Mouse (Mus musculus) liver, embryonic 13.5 days (tissue): ENCODE data around the gene Suclg1. TPM values are rescaled to one million over a fixed set of nuclear protein-coding genes. Genes with fewer than 3 reads are reported as not detected.

ENCODE experiments used
- ATAC-seq: fragments of 200-750 bp; cut with Nextera tagmentation; 2 replicates; pipeline ENCODE4 v1.8.0; 2017; ENCODE audit warnings: low read depth, mild to moderate bottlenecking, moderate number of reproducible peaks, moderate library complexity
- DNase-seq: peaks from one replicate; pipeline ENCODE4 v3.0.0; 2022
- H3K27ac ChIP-seq: fragments of 300-500 bp; sonication (generic); 2 replicates; pipeline ENCODE4 v1.5.1; 2015; ENCODE audit warnings: moderate library complexity, mild to moderate bottlenecking, inconsistent platforms
- H3K27me3 ChIP-seq: fragments of 300-500 bp; sonication (generic); 2 replicates; pipeline ENCODE4 v1.6.1; 2015; ENCODE audit warnings: mild to moderate bottlenecking, inconsistent platforms
- H3K36me3 ChIP-seq: fragments of 300-500 bp; sonication (generic); 2 replicates; pipeline ENCODE4 v1.6.1; 2015; ENCODE audit warnings: mild to moderate bottlenecking, inconsistent platforms
- H3K4me1 ChIP-seq: fragments of 300-500 bp; sonication (generic); replicated peaks from 2 replicates; pipeline ENCODE4 v1.6.1; 2015; ENCODE audit warnings: inconsistent platforms
- H3K4me2 ChIP-seq: fragments of 300-500 bp; sonication (generic); 2 replicates; pipeline ENCODE4 v1.6.1; 2015; ENCODE audit warnings: inconsistent platforms, mild to moderate bottlenecking, moderate library complexity
- H3K4me3 ChIP-seq: fragments of 300-500 bp; sonication (generic); replicated peaks from 2 replicates; pipeline ENCODE4 v1.5.1; 2015; ENCODE audit warnings: mild to moderate bottlenecking, inconsistent platforms
- H3K9ac ChIP-seq: fragments of 300-500 bp; sonication (generic); 2 replicates; pipeline ENCODE4 v1.6.1; 2015; ENCODE audit warnings: mild to moderate bottlenecking, inconsistent platforms
- H3K9me3 ChIP-seq: fragments of 300-500 bp; sonication (generic); replicated peaks from 2 replicates; pipeline ENCODE4 v1.6.1; 2016; ENCODE audit warnings: inconsistent platforms
- whole genome bisulfite sequencing: fragments of 180-500 bp; shearing (Covaris S2); methylation state at CpG from one replicate; pipeline ENCODE4 v1.1.7; 2015; ENCODE audit not compliant: insufficient replicate concordance; 5-methylcytosine and 5-hydroxymethylcytosine counted together
- polyA plus RNA-seq: library from polyadenylated mRNA; unstranded; fragments of >200 nt; fragmentation: Nextera tagmentation; extraction: Ambion mirVana; gene quantifications from 2 replicates; pipeline ENCODE4 v1.2.1, GENCODE M21; 2015

Gene Suclg1
- polyA plus RNA-seq, 1 experiment from 2014 or later: 131 TPM

DNA sequence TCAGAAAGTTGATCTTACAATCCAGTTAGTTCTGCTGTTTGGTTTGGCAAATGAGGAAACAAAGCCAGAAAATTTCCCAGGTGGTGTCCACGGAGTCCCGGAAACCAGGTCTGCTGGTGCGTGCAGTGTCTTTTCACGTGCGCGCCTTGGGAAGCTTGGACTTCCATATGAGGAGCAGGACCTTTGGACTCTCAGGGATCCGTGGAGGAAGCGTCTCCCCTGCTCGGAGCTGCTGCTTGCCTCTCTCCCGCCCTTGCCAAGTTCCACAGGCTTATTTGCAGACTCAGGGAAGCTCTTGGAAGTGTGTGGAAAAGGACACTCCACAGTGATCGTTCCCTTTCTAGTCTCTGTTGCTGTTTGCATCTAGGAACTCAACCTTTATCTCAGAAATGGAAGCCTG is 3.2 kb downstream of the Suclg1 start:
- Histone ChIP-seq H3K4me3 (no peak overlapping the region), H3K27me3 (no peaks in the 10 kb centered on the region), H3K27ac (no peak overlapping the region), H3K9me3 (no peaks in the 10 kb centered on the region), H3K4me1 (peaks cover 47% of the 10 kb centered on the region), H3K9ac (no peak overlapping the region), H3K4me2 (no peak overlapping the region), H3K36me3 (peaks cover 8% of the 10 kb centered on the region)
- WGBS: 86% methylated on average over 11 of the region's 11 CpGs
- ATAC-seq: no peak
- no peak for DNase-seq

DNA sequence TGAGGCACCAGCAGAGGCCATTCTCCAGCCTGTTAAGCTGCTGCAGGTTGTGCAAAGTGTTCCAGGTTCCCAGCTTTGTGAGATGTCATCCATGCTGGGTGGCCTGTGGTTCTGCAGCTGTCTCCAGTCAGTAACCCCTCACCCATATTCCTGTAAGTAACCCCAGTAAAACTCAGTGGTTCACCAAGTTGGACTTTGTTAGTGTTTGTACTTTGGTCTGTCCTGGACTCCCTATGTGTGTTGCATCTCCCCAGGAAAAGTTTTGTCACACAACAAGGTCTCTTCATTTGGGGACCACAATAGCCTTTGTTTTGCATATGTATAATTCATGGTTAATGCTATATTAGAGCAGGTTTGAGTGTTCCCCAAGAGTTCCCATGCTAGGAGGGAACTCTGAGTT is 4.2 kb downstream of the Suclg1 start:
- Histone ChIP-seq H3K9ac (no peak overlapping the region), H3K9me3 (no peaks in the 10 kb centered on the region), H3K4me1 (peaks cover 47% of the 10 kb centered on the region), H3K4me3 (no peak overlapping the region), H3K4me2 (no peak overlapping the region), H3K36me3 (peaks cover 13% of the 10 kb centered on the region), H3K27me3 (no peaks in the 10 kb centered on the region), H3K27ac (no peak overlapping the region)
- ATAC-seq (no peak), DNase-seq (no peak)

DNA sequence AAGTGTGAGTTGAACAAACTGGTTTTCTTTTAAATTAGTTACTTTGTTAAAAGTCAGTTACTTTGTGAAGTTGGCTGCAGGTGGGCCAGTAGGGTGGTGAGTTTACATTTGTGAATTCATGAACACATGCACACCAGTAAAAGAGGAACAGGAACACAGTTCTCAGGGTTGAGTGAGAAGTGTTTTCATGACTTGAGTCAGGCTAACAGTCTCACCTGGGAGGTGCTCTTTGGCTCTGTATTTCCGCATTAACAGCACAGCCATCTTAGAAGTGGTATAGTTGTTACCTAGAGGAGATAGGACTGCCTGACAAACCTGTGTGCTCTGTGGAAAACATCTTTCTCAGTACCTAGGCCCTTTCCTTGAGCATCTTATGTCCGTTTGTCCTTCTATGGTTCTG is 4.8 kb downstream of the Suclg1 start:
- 56% methylated on average over 2 of the region's 2 CpGs for WGBS
- H3K9me3 ChIP-seq: no peaks in the 10 kb centered on the region
- ATAC-seq: no peak
- no peak overlapping the region for H3K4me2 ChIP-seq
- H3K4me3 ChIP-seq: no peak overlapping the region
- 0 out of 2 replicates have a peak overlapping the region, but pooled peaks have one; percentile 9 for H3K27ac ChIP-seq
- peaks cover 18% of the 10 kb centered on the region for H3K36me3 ChIP-seq
- H3K27me3 ChIP-seq: no peaks in the 10 kb centered on the region
- DNase-seq: no peak
- H3K9ac ChIP-seq: no peak overlapping the region
- H3K4me1 ChIP-seq: peaks cover 44% of the 10 kb centered on the region

- H3K4me1 ChIP-seq: peaks cover 44% of the 10 kb centered on the region
- H3K27ac ChIP-seq: 0 out of 2 replicates have a peak overlapping the region, but pooled peaks have one; percentile 9
- H3K36me3 ChIP-seq: peaks cover 22% of the 10 kb centered on the region
- H3K9ac ChIP-seq: no peak overlapping the region
- DNase-seq (no peak), ATAC-seq (no peak)
- no peak overlapping the region for H3K4me2 ChIP-seq
- 61% methylated on average over 4 of the region's 4 CpGs for WGBS
- no peak overlapping the region for H3K4me3 ChIP-seq
- no peaks in the 10 kb centered on the region for H3K9me3 ChIP-seq
- H3K27me3 ChIP-seq: no peaks in the 10 kb centered on the region
Measured at GRCm38 (mm10) chr6:73253584-73253983, 5.4 kb downstream of the Suclg1 start.

GRCm38 (mm10) chr6:73254307-73255228 is 6.4 kb downstream of the Suclg1 start:
- H3K4me2 ChIP-seq: no peak overlapping the region
- H3K9me3 ChIP-seq: no peaks in the 10 kb centered on the region
- 60% methylated on average over 9 of the region's 9 CpGs for WGBS
- no peak overlapping the region for H3K9ac ChIP-seq
- peaks cover 38% of the 10 kb centered on the region for H3K4me1 ChIP-seq
- no peak for DNase-seq
- no peak overlapping the region for H3K27ac ChIP-seq
- no peaks in the 10 kb centered on the region for H3K27me3 ChIP-seq
- peaks cover 28% of the 10 kb centered on the region for H3K36me3 ChIP-seq
- peak; percentile 47 for ATAC-seq
- H3K4me3 ChIP-seq: no peak overlapping the region

- Histone ChIP-seq H3K4me3 (no peak overlapping the region), H3K4me1 (peaks cover 29% of the 10 kb centered on the region), H3K9me3 (no peaks in the 10 kb centered on the region), H3K9ac (no peak overlapping the region), H3K4me2 (no peak overlapping the region), H3K36me3 (peaks cover 43% of the 10 kb centered on the region), H3K27ac (no peak overlapping the region), H3K27me3 (no peaks in the 10 kb centered on the region)
- DNase-seq (no peak), ATAC-seq (no peak)
- 82% methylated on average over 7 of the region's 7 CpGs for WGBS
Measured at GRCm38 (mm10) chr6:73257068-73257467, 8.9 kb downstream of the Suclg1 start.

DNA sequence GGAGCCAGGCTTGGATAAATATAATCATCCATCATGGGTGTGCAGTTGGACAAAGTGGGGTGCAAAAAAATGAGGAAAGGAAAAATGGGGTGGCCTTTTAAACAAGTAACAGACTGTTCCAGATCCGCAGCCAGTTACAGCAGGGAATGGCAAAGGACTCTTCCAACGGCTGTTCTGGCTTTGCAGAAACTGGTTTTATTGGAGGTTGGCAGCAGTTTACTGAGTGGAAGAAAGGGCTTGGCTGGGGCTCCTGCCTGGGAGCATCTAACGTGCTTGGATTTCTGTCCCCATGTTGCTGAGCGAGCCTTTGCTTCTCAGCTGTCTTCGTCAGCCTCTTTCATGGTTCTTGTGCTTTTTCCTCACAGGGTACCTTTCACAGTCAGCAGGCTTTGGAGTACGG is 11.9 kb downstream of the Suclg1 start:
- ATAC-seq (no peak), DNase-seq (no peak)
- Histone ChIP-seq H3K4me3 (no peak overlapping the region), H3K9ac (no peak overlapping the region), H3K27me3 (no peaks in the 10 kb centered on the region), H3K36me3 (peaks cover 66% of the 10 kb centered on the region), H3K4me1 (no peaks in the 10 kb centered on the region), H3K27ac (no peak overlapping the region), H3K4me2 (no peak overlapping the region), H3K9me3 (no peaks in the 10 kb centered on the region)
- WGBS: 79% methylated on average over 6 of the region's 6 CpGs

DNA sequence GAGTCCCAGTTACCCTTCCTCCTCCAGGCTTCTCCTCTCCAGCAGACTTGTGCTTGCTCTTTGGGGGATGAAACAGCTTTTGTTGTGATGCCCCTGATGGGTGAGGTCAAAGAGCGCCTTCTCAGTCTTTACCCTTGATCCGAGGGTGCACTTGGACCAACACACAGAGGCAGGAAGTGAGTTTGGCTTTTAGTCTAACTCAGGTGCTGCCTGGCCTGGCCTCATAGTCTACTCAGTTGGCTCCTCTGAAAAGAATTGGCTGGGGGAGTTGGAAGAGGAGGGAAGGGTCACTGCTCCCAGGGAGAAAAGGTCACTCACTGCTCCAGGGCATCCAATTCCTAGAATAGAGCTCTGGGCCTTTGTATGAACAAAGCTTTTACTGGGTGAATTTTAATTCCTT is 16.6 kb downstream of the Suclg1 start:
- H3K4me3 ChIP-seq: no peak overlapping the region
- peaks cover 75% of the 10 kb centered on the region for H3K36me3 ChIP-seq
- no peak for DNase-seq
- H3K27me3 ChIP-seq: no peaks in the 10 kb centered on the region
- H3K27ac ChIP-seq: no peak overlapping the region
- no peak overlapping the region for H3K9ac ChIP-seq
- H3K9me3 ChIP-seq: no peaks in the 10 kb centered on the region
- WGBS: 80% methylated on average over 2 of the region's 2 CpGs
- no peak for ATAC-seq
- no peak overlapping the region for H3K4me2 ChIP-seq
- H3K4me1 ChIP-seq: no peaks in the 10 kb centered on the region

GRCm38 (mm10) chr6:73267738-73268311 is 19.6 kb downstream of the Suclg1 start:
- Histone ChIP-seq H3K36me3 (peaks cover 81% of the 10 kb centered on the region), H3K4me3 (no peak overlapping the region), H3K9me3 (no peaks in the 10 kb centered on the region), H3K27me3 (no peaks in the 10 kb centered on the region), H3K4me2 (no peak overlapping the region), H3K9ac (no peak overlapping the region), H3K4me1 (no peaks in the 10 kb centered on the region), H3K27ac (no peak overlapping the region)
- no peak for ATAC-seq
- no peak for DNase-seq
- WGBS: 71% methylated on average over 8 of the region's 8 CpGs

DNA sequence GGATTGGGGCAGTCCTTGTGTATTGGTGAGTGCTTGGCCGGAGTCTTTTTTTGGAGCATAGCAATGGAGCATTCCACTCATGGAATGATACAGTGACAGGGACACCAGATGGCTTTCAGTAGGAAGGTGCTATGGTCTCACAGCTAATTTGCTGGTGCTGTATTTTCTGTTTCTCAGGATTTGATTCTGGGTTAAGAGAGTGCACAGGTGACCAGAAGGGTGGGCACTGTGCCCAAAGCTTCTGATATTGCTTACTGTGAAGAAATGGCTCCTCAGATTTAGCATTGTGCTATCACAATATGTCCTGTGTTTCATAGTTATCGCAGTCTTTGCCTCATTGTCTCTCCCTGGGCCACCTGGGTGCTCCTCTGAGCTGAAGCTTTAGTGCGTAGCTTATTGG is 21.2 kb downstream of the Suclg1 start:
- no peak overlapping the region for H3K4me3 ChIP-seq
- no peak overlapping the region for H3K9ac ChIP-seq
- H3K4me2 ChIP-seq: no peak overlapping the region
- no peak for DNase-seq
- no peak overlapping the region for H3K27ac ChIP-seq
- H3K36me3 ChIP-seq: peaks cover 82% of the 10 kb centered on the region
- no peaks in the 10 kb centered on the region for H3K9me3 ChIP-seq
- H3K27me3 ChIP-seq: no peaks in the 10 kb centered on the region
- WGBS: 84% methylated on average over 3 of the region's 3 CpGs
- no peaks in the 10 kb centered on the region for H3K4me1 ChIP-seq
- ATAC-seq: no peak

DNA sequence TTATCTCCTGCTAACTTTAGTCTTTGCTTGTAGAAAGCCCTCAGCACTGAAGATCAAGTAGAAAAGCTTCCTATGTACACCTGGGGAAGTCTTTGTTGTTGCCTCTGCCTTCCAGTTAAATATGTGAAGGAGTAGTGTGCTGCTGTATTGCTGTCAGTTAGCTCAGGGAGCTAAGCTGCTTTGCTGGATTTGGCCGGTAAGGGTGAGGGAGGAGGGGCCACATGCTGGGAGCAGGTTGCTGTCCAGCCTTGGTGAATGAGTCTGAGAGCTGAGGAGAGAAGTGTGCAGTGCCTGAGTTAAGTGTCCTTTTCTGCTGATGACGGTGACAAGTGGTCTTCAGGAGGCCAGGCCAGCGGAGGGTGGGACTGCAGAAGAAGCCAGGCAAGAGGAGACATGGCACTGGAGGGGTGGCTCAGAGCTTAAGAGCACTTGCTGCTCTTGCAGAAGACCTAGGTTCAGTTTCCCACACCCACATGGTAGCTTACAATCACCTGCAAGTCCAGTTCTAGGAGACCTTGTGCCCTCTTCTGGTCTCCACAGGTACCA is 23.4 kb downstream of the Suclg1 start:
- H3K36me3 ChIP-seq: peaks cover 88% of the 10 kb centered on the region
- WGBS: 77% methylated on average over 3 of the region's 3 CpGs

More for the DNA sequence above, 23.4 kb downstream of the Suclg1 start:
- no peak overlapping the region for H3K4me2 ChIP-seq
- no peak for DNase-seq
- H3K27ac ChIP-seq: no peak overlapping the region
- no peaks in the 10 kb centered on the region for H3K27me3 ChIP-seq
- H3K4me3 ChIP-seq: no peak overlapping the region
- no peaks in the 10 kb centered on the region for H3K9me3 ChIP-seq
- no peaks in the 10 kb centered on the region for H3K4me1 ChIP-seq
- no peak overlapping the region for H3K9ac ChIP-seq
- ATAC-seq: no peak
